Mouse (Mus musculus): Measurements from ENCODE around the gene Kcnh1.
A peak's percentile ranks its signal among the peaks of the same experiment; 100 is the strongest.

Gene Kcnh1

GRCm38 (mm10) chr1:192190508-192191321 is at the start of gene Kcnh1:
Gene Kcnh1, plus strand, starts transcription at chr1:192190774.
- peak; percentile 80 for DNase-seq (ENCODE audit: low spot score)

DNA sequence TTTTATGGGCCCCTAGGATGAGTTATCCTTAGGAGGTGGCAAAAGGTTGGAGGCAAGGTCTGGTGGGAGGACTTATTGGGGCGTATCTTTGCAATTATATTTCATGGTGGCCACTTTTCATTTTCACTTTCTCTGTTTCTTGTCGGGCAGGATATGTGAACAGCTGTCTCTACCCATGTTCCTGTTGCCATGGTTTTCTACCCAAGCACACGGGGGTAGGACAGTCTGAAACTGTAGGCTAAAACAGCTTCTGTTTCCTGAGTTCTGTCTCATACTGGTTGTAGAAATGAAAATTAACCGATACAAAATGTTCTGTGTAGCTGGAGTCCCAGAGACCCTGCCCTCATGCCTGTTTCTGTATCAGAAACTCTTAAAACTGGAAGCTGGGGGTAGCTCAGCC is 39.4 kb upstream of the Kcnh1 start:
- no peak for DNase-seq (ENCODE audit: low spot score)

DNA sequence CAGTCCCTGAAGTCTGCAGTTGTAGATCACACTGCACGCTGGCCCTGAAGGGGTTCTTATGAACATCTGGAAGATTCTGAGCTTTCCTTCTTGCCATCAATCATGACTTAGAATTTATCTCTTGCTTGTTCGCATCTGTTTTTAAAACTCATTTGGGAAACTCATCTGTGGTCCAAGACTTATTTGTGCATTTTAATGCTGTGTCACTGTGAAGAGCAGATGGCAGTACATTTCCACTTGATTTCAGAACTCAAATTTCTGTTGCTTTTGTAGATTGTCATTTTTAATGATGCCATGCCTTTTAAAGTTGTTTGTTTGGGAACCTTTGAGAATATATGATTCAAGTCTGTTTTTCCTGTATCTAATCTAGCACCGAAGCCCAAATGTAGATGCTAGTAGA is 19.1 kb upstream of the Kcnh1 start:
- no peak for DNase-seq (ENCODE audit: low spot score)

GRCm38 (mm10) chr1:192179877-192180276 is 10.7 kb upstream of the Kcnh1 start:
- no peak for DNase-seq (ENCODE audit: low spot score)

DNA sequence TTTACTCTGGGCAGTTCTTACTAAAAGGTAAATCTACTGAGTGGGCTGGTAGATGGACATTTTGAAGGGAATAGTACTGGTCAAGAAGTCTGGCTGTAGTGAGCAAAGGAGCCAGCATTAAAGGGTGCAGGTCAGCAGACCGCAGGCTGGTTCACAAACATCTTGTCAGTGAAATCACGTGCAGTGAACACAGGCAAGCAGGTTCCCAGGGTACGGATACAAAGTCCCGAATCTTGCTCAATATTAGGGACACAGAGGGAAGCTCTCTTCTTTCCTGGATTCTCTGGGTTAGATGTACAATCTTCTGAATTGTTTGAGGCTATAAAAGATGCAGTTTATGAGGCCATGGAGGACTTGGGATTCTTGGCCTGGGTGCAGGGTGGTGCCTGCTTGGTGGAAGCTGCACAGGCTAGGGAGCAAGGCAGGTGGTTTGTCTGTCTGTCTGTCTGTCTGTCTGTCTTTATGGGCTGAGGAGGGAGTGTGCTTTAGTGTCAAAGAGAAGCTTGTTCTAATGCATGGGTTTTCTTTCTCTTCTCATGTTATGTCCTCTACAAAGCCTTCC is 8.8 kb upstream of the Kcnh1 start:
- peak; percentile 33 for DNase-seq (ENCODE audit: low spot score)

DNA sequence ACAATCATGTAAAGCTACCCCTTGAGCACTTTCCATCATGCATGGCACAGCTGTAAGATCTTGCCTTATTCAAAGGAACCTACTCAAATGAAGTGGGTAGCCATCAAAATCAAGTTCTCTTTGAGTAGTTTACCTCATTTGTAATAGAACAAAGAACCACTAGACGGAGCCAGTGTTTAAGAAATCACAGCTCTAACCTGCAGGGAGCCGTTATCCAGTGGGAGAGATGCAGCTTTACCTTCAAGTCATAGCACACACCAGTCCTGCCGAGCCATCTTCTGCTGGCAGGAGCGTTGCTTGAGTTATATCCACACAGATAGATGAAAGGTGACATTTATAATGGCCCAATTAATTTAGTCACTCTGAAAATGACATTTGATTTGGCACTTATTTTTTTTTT is 1.5 kb upstream of the Kcnh1 start:
- DNase-seq (ENCODE audit: low spot score): no peak

DNA sequence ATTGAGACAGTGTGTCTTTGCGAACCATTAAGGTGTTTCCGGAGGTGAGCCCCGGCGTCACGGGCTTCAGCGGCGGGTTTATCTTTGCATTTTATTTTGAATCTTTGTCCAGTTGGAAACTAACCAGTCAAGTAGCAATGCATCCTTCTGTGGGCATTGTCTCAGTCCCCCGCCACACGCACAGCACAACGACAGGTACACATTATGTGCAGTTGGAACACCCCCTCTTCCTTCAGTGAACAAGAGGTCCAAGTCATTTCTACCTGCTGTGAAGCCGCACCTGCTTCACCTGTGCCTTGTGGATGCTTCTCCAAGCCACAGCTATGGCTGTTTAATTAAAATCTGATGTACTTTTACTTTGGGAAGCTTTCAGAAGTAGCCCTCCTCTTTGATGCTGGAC is 803 bp upstream of the Kcnh1 start:
- DNase-seq (ENCODE audit: low spot score): no peak

- no peak for DNase-seq (ENCODE audit: low spot score)
Measured at GRCm38 (mm10) chr1:192191322-192191639, 707 bp downstream of the Kcnh1 start.

- no peak for DNase-seq (ENCODE audit: low spot score)
Measured at GRCm38 (mm10) chr1:192191859-192192258, 1.3 kb downstream of the Kcnh1 start.

- no peak for DNase-seq (ENCODE audit: low spot score)
Measured at GRCm38 (mm10) chr1:192192710-192193109, 2.1 kb downstream of the Kcnh1 start.

- no peak for DNase-seq (ENCODE audit: low spot score)
Measured at GRCm38 (mm10) chr1:192193656-192194055, 3.1 kb downstream of the Kcnh1 start.

DNA sequence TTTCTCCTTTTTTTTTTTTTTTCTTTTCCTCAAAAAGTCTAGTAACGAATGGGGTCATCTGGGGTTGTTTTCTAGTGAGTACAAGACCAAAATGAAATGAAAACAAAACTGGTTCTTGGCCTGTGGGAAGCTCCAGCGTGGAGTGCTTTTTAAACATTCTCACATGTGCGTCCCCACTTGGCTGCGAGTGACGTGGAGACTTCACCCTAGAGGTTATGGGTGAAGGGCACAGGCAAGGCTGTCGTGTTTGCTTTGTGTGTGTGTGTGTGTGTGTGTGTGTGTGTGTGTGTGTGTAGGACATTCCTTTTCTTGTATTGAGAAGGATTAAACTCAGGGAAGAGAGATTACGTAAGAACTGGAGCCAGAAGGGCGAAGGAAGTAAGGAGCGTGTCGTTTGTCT is 6.9 kb downstream of the Kcnh1 start:
- DNase-seq (ENCODE audit: low spot score): peak; percentile 39

DNA sequence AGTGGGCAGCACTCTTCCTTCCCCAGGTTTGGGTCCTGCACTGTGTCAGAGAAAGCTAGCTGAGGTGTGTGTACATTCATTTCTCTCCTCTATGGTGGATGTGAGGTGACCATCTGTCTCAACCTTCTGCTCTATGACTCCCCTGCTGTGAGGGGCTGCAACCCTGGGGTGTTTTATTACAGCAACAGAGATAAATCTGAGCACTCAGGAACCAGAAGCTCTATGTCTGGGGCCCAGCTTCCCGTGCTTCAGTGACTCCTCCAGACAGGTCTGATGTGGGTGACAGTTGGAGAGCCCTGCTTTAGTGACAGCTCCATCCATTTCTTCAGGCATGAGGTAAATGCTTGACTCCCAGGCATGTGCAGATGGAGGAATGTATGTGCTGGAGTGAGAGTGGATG is 12.4 kb downstream of the Kcnh1 start:
- DNase-seq (ENCODE audit: low spot score): no peak

GRCm38 (mm10) chr1:192207956-192208355 is 17.4 kb downstream of the Kcnh1 start:
- no peak for DNase-seq (ENCODE audit: low spot score)

DNA sequence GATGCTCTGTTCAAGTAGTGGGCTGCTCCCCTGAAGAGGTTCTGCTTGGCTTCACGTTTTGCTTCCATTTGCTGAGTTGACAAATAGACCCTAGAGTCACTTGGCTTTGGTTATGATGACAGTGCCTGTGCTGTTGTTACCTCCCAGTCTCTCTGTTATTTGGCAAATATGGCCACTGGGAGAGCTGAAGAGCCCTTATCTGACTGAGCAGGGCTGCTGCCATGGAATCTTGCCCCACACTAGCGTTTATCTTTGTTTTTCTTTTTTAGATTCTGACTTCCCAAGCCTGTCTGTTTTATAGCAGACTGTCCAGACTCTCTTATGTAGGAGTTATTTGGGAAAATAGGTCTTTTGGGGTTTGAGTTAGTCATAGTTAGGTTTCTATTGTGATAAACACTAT is 21.9 kb downstream of the Kcnh1 start:
- DNase-seq (ENCODE audit: low spot score): no peak

GRCm38 (mm10) chr1:192214666-192215065 is 24.1 kb downstream of the Kcnh1 start:
- DNase-seq (ENCODE audit: low spot score): no peak

DNA sequence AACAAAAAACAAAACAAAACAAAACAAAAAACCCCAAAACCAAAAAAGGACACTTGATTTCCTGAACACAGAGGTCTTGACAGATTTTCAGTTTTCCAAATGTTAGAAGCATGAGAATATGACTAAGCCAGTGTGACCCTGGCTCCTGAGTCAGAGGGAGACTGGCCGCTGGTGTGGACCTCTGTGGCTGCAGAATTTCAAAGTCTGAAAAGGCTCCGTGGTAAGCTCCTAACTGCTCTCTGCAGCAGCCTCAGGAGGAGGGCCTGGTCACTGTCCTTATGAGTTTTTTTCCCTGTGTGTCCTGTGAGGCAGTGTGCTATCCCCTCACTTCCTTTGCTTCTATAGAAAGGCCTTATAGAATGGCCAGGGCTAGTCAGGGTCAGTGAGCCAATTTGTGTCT is 29.6 kb downstream of the Kcnh1 start:
- no peak for DNase-seq (ENCODE audit: low spot score)

GRCm38 (mm10) chr1:192224161-192224560 is 33.6 kb downstream of the Kcnh1 start:
- DNase-seq (ENCODE audit: low spot score): peak; percentile 81

DNA sequence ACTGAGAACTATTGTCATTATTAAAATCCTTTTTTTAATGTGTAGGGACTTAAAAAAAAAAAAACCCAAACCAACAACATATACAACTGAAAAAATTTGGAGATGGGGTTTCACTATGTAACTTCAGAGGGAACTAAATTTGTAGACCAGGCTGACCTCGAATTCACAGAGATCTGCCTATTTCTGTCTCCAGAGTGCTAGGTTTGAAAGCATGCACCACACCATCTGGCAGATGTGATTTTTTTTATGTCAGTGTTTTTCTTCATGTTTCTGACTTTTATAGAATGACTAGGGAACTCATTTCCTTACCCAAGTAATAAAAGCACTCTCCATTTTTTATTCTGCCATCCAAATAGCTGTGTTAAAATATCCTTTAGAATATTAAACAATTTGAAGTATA is 42.1 kb downstream of the Kcnh1 start:
- DNase-seq (ENCODE audit: low spot score): no peak

- DNase-seq (ENCODE audit: low spot score): no peak
Measured at GRCm38 (mm10) chr1:192246836-192247235, 56.3 kb downstream of the Kcnh1 start.

DNA sequence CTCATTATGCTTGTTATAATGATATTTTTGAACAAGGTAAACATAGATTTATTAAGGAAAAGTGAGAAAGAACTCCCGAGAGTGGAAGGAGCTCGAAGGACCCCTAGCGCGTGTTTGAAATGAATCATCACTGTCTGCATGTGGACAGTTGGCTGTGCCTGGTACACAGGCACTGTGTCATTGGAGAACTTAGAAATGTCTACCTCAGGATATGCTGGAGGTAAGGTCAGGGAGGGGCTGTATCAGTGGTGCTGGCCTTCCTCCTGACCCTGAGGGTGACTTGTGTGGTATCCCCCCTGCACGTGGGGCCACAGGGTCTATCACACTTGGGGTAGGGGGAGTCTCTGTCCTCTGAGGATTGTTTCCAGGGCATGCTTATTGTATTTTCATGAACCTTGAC is 68.6 kb downstream of the Kcnh1 start:
- DNase-seq (ENCODE audit: low spot score): no peak

- no peak for DNase-seq (ENCODE audit: low spot score)
Measured at GRCm38 (mm10) chr1:192259616-192260015, 69.0 kb downstream of the Kcnh1 start.

GRCm38 (mm10) chr1:192265704-192266103 is 75.1 kb downstream of the Kcnh1 start:
- no peak for DNase-seq (ENCODE audit: low spot score)

DNA sequence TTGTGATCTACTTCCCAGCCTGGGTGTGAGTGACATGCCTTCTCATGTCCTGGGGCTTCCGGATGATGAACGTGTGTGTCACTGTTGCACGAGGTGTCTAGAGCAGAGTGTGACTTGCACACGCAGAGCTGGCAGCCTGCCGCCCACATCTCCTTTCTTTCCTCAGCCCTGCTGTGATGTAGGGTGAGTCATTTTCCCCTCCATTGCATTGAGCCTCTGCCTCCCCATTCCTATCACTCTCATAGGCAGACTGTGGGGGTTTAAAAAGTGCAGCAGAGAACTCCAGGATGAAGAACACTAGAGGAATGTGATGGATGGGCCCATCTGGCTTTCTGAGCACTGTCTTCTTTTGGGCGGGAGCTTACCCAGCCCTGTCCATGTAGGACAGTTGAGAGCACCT is 76.4 kb downstream of the Kcnh1 start:
- no peak for DNase-seq (ENCODE audit: low spot score)

Data from yolk sac, embryonic 10.5 days (tissue).